Mouse (Mus musculus): Measurements from ENCODE around the gene Tmem56. TPM values are rescaled to one million over a fixed set of nuclear protein-coding genes. Genes with fewer than 3 reads are reported as not detected.

Tmem56 gene
- 1 to 10 TPM; 1.7 to 6.2 TPM for total RNA-seq (2023)

DNA sequence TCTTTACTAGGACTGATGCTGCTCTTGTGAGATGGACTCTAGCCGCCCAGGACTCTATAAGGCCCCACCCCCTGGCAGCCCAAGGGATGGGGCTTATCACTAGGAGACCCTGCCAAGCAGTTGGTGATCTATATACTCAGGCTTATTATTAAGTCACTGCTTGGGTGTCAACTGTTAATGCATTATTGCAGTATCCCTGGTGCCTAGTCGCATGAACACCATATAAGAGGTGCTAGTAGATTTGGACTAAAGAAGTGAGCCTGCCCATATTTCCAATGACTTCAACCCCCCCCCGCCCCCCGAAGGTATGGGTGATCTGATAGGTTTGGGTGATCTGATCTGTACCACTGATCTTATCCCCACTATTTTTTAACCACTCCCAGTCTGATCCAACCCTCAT is at the start of gene Tmem56:
Gene Tmem56, minus strand, starts transcription at position 101 of the 400 bp plus-strand sequence.

DNA sequence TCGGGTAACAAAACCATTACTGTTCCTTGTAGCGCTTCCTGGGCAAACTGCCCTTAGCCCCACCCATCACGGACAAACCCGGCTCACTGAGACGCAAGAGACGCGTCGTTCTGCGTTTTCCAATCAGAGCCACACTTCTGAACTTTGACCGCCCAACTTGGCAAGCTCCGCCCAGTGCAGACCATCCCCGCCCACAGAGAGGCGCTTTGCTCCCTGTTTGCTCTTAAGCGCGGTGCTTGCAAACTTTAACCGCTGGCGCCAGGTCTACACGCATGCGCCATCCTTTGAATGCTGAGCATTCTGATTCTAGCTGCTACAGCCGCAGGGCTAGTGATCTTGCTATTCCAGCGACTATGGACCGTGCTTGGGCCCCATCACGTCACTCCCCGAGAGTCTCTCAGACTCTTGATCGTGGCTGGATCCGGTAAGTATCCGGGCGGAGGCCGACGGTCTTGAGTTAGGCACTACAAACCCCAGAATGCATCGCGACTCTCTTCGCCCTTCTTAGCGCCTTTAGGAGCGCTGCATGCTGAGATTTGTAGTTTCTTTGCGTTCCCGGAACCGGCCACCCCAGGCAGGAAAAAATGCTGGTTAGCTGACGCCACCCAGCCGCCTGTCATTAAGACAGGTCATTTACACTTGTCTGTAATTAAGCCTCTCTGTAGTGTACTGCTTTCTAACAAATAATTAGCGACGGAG is 8.8 kb upstream of the Tmem56 start, which contains the start of gene Alg14:
Gene Alg14, plus strand, starts transcription at position 214 of the 699 bp plus-strand sequence.

DNA sequence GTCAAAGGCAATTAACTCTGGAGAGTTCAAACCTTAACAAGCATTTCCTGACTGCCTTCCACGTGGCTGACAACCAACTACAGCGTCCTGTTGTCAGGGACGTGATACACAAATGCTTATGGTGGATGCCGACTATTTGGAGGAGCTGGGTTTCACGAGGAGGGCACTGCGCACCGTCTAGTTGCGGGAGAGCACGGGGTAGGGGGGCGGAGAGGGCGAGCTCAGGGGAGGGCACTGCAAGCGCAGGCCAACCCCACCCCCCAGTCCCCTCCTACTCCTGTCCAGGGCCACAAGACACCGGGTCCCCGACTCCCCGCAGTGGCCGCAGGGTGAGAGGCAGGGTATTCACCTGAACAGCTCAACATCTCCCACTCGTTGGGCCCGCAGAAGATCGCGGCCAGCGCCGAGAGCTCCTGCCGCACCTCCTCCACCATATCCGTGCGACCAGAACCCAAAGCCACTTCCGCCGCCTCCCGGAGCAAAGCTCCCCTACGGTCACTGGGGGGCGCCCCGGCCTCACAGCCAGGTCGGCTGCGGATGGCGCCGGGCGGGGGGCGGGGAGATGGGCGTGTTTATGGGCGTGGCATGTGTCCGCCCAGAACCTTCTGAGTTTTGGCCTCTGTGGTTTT is 111.5 kb downstream of the Tmem56 start, which contains the start of gene Rwdd3:
Gene Rwdd3, minus strand, starts transcription at position 453 of the 629 bp plus-strand sequence.

Other genes starting within 250 kb of the Tmem56 start
- gene Rwdd3, start 111.4 kb downstream of the Tmem56 start, total RNA-seq (2023): 1 to 10 TPM; 1.2 to 2.9 TPM
- 1 to 10 TPM; 6.2 TPM for gene Alg14, start 8.7 kb upstream of the Tmem56 start, total RNA-seq (2023)
- gene Cnn3, start 143.4 kb upstream of the Tmem56 start, total RNA-seq (2023): 10 to 100 TPM in 1 of 2 experiments, 1 to 10 TPM in 1; 5.8 to 11.2 TPM
- gene Slc44a3, start 249.3 kb upstream of the Tmem56 start, total RNA-seq (2023): under 1 TPM in 1 of 2 experiments, not detected in 1; 0.42 TPM